Mouse (Mus musculus) G1E (cell line): ENCODE measurements around the gene Ebf3.

Source experiments
- CTCF ChIP-seq: IDR thresholded peaks from 2 replicates; pipeline ENCODE4 v1.5.1; 2012; ENCODE audit warnings: low read depth, low read length, inconsistent platforms, mixed read lengths
- GATA1 ChIP-seq: IDR thresholded peaks from 2 replicates; pipeline ENCODE4 v1.6.1; 2012; ENCODE audit warnings: borderline replicate concordance, low read length, inconsistent platforms, mixed read lengths
- POLR2AphosphoS5 ChIP-seq: IDR thresholded peaks from 2 replicates; pipeline ENCODE4 v1.6.1; 2012; ENCODE audit warnings: low read depth, low read length, inconsistent platforms; ENCODE audit not compliant: insufficient replicate concordance

DNA sequence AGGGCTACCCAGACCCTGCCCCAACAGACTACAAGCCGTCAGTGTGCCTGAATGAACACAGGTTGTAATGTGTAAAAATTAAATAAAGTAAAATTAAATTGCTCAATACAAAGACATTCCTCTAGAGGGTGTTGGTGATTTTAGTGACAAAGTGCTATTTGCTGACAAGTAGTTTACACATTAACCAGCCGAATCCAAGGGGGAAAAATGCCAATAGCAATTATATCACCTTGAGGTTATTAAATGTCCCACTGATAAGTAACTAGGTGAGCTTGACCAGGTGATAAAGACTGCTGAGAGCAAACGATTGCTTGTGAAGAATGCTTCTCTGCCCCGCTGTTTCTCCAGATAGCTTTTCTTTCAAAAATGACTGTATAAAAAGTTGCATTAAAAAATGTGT lies 102.9 kb downstream of the Ebf3 start:
- TF ChIP-seq CTCF (no peak), POLR2AphosphoS5 (no peak), GATA1 (no peak)
